Mouse (Mus musculus): ENCODE measurements at regions not wholly inside any gene's neighbourhood (a gene's known extent, or its start where the extent isn't known, plus 50 kb on each side); places are given as distances from the start of the nearest gene placed in this dataset. TPM values are rescaled to one million over a fixed set of nuclear protein-coding genes. Genes with fewer than 3 reads are reported as not detected.

DNA sequence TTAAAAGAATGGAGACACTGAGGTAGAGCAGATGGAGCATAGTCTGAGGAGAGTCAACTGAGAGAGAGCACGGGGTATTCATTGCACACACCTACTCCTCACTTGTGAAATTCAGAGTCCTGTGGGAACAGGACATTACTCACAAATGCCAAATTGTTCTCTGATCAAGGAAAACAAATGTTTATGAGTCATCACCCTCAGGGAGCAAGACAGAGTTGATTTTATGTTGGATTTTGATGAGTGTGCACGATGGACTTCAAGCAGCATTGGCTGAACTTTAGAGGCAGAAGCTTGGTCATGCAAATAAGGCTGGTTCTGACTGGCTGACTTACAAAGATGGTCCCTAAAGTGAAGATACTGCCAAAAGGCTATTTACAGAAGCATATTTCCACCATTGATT lies 951.0 kb downstream of the Ntrk3 start:
- Histone ChIP-seq H3K27ac (ENCODE audit: low read length) (no peak overlapping the region), H3K9me3 (ENCODE audit: low read length) (no peaks in the 10 kb centered on the region), H3K9ac (replicated peaks; ENCODE audit: low read length) (no peak overlapping the region), H3K4me2 (replicated peaks; ENCODE audit: low read depth, low read length) (no peak overlapping the region), H3K4me3 (ENCODE audit: low read length) (no peak overlapping the region), H3K36me3 (ENCODE audit: insufficient read depth, low read length) (no peaks in the 10 kb centered on the region), H3K4me1 (ENCODE audit: insufficient read depth, low read length) (no peaks in the 10 kb centered on the region), H3K27me3 (ENCODE audit: insufficient read depth, low read length) (no peaks in the 10 kb centered on the region)
- no peak for ATAC-seq (ENCODE audit: low FRiP score, low TSS enrichment)
- 52% methylated on average over 2 of the region's 2 CpGs for WGBS

DNA sequence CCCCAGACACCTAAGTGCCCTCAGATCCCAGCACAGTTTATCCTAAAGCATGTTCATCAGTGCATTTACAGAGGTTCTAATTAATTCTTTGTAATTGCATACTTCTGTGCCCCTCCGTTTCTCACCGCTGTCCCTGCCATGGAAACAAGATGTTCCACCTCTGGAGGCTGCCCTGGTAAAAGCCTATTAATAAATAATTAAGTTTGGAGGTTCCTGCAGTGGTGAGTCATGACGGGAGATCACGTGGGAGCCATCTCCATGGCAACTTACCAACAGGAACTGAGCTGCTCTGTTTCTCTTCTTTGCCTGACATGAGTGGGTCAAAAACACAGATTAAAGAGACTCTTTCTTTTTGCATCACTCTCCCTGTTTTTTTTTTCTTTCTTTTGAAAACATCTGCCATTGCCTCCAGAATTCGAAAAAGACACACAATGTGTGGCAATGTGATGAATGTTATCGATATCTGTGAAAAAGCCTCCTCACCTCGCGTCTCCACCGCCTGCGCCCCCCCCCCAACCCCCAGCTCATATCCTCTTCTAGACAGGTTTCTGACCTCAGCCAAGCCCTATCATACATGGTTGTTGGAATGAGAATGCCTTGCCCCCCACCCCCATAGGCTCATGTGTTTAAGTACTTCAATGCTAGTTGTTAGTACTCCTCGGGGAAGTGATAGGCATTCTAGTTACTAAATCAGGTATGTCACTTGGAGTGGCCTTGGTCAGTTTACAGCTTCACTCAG lies 965.9 kb downstream of the Ntrk3 start:
- Histone ChIP-seq H3K27me3 (ENCODE audit: insufficient read depth, low read length) (no peaks in the 10 kb centered on the region), H3K9ac (replicated peaks; ENCODE audit: low read length) (no peak overlapping the region), H3K36me3 (ENCODE audit: insufficient read depth, low read length) (no peaks in the 10 kb centered on the region), H3K27ac (ENCODE audit: low read length) (no peak overlapping the region), H3K9me3 (ENCODE audit: low read length) (no peaks in the 10 kb centered on the region), H3K4me3 (ENCODE audit: low read length) (no peak overlapping the region), H3K4me1 (ENCODE audit: insufficient read depth, low read length) (no peaks in the 10 kb centered on the region), H3K4me2 (replicated peaks; ENCODE audit: low read depth, low read length) (no peak overlapping the region)
- 60% methylated on average over 11 of the region's 11 CpGs for WGBS
- peak; percentile 82; the same call in 1 of the 2 replicates for ATAC-seq (ENCODE audit: low FRiP score, low TSS enrichment)

DNA sequence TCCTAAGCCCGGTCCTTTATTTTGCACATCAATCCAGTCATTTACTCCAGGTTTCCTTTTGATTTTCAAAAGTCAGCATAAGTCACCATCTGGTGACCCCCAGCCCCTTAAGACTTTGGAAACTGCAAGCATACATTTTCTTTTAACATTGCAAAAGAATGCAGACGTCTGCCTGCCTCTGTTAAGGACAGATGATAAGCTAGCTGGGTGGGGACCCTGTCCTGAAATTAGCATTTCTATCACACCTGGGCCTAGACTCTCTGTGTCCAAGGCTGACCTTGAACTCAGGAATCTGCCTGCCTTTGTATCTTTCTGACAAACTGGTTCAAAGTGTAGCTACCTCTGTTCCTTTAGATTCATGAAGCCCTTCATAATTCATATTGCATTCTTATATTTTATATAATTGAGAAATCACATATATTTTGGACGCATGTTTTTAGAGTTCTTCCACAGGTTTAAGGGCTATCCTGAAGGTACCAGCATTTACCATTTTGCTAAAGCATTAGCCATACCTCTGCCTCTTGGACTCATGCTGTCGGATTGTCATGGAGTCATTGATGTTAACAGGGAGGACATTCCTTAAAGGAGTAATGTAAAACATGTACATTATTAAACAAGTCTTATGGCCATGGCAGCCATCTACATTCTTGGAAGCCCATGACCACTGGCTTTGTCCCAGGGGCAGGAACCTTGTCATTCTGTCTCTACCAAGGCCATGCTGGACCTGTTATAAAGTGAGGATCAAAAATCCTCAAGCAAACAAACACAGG lies 998.6 kb downstream of the Ntrk3 start:
- H3K9ac ChIP-seq (replicated peaks; ENCODE audit: low read length): no peak overlapping the region
- no peaks in the 10 kb centered on the region for H3K4me1 ChIP-seq (ENCODE audit: insufficient read depth, low read length)
- no peak overlapping the region for H3K27ac ChIP-seq (ENCODE audit: low read length)
- ATAC-seq (ENCODE audit: low FRiP score, low TSS enrichment): no peak
- no peaks in the 10 kb centered on the region for H3K27me3 ChIP-seq (ENCODE audit: insufficient read depth, low read length)
- H3K36me3 ChIP-seq (ENCODE audit: insufficient read depth, low read length): no peaks in the 10 kb centered on the region
- no peak overlapping the region for H3K4me3 ChIP-seq (ENCODE audit: low read length)
- WGBS: 75% methylated on average over 4 of the region's 4 CpGs
- no peaks in the 10 kb centered on the region for H3K9me3 ChIP-seq (ENCODE audit: low read length)
- H3K4me2 ChIP-seq (replicated peaks; ENCODE audit: low read depth, low read length): no peak overlapping the region

Small RNA genes lying in the stretch of these regions (microRNA-seq; reads per million reads assigned to microRNA genes)
- not detected for gene Gm44358
